Mouse (Mus musculus): ENCODE data around the gene Sh2b1. TPM values are rescaled to one million over a fixed set of nuclear protein-coding genes. Genes with fewer than 3 reads are reported as not detected.

The Sh2b1 gene
- polyA plus RNA-seq, 1 experiment from 2014 or later, result 38.0 TPM

GRCm38 (mm10) chr7:126444536-126444935, 30.7 kb downstream of the Sh2b1 start:
- Histone ChIP-seq H3K9ac (ENCODE audit: low read depth, low read length) (no peak overlapping the region), H3K4me2 (replicated peaks; ENCODE audit: low read depth, low read length) (no peak overlapping the region), H3K36me3 (ENCODE audit: control insufficient read depth, insufficient read depth, low read length) (no peaks in the 10 kb centered on the region; the same call in 1 of the 2 replicates), H3K4me3 (ENCODE audit: low read depth, low read length) (no peak overlapping the region), H3K27ac (ENCODE audit: low read depth, low read length) (no peak overlapping the region), H3K9me3 (ENCODE audit: control insufficient read depth, low read length) (no peaks in the 10 kb centered on the region), H3K4me1 (replicated peaks; ENCODE audit: control insufficient read depth, insufficient read depth, low read length) (no peaks in the 10 kb centered on the region), H3K27me3 (ENCODE audit: control insufficient read depth, insufficient read depth, low read length) (no peaks in the 10 kb centered on the region)
- 90% methylated on average over 9 of the region's 9 CpGs for WGBS
- ATAC-seq (ENCODE audit: low FRiP score), result no peak
- no peak for DNase-seq (ENCODE audit: low spot score)

GRCm38 (mm10) chr7:126443997-126444396, 31.2 kb downstream of the Sh2b1 start:
- H3K9me3 ChIP-seq (ENCODE audit: control insufficient read depth, low read length), result no peaks in the 10 kb centered on the region
- no peak overlapping the region for H3K4me3 ChIP-seq (ENCODE audit: low read depth, low read length)
- no peak overlapping the region for H3K27ac ChIP-seq (ENCODE audit: low read depth, low read length)
- WGBS, result 92% methylated on average over 10 of the region's 10 CpGs
- H3K4me2 ChIP-seq (replicated peaks; ENCODE audit: low read depth, low read length), result no peak overlapping the region
- no peaks in the 10 kb centered on the region; the same call in 1 of the 2 replicates for H3K36me3 ChIP-seq (ENCODE audit: control insufficient read depth, insufficient read depth, low read length)
- no peaks in the 10 kb centered on the region for H3K4me1 ChIP-seq (replicated peaks; ENCODE audit: control insufficient read depth, insufficient read depth, low read length)
- no peaks in the 10 kb centered on the region for H3K27me3 ChIP-seq (ENCODE audit: control insufficient read depth, insufficient read depth, low read length)
- no peak overlapping the region for H3K9ac ChIP-seq (ENCODE audit: low read depth, low read length)
- no peak for ATAC-seq (ENCODE audit: low FRiP score)
- DNase-seq (ENCODE audit: low spot score), result no peak

- H3K4me2 ChIP-seq (replicated peaks; ENCODE audit: low read depth, low read length), result no peak overlapping the region
- ATAC-seq (ENCODE audit: low FRiP score) (no peak), DNase-seq (ENCODE audit: low spot score) (no peak)
- WGBS, result 85% methylated on average over 9 of the region's 9 CpGs
- no peaks in the 10 kb centered on the region; the same call in 1 of the 2 replicates for H3K36me3 ChIP-seq (ENCODE audit: control insufficient read depth, insufficient read depth, low read length)
- H3K4me1 ChIP-seq (replicated peaks; ENCODE audit: control insufficient read depth, insufficient read depth, low read length), result no peaks in the 10 kb centered on the region
- H3K9ac ChIP-seq (ENCODE audit: low read depth, low read length), result no peak overlapping the region
- no peak overlapping the region for H3K27ac ChIP-seq (ENCODE audit: low read depth, low read length)
- H3K27me3 ChIP-seq (ENCODE audit: control insufficient read depth, insufficient read depth, low read length), result no peaks in the 10 kb centered on the region
- H3K9me3 ChIP-seq (ENCODE audit: control insufficient read depth, low read length), result no peaks in the 10 kb centered on the region
- no peak overlapping the region for H3K4me3 ChIP-seq (ENCODE audit: low read depth, low read length)
Observed at GRCm38 (mm10) chr7:126440134-126440533, 35.1 kb downstream of the Sh2b1 start.

GRCm38 (mm10) chr7:126436851-126437250, 38.4 kb downstream of the Sh2b1 start:
- Histone ChIP-seq H3K9me3 (ENCODE audit: control insufficient read depth, low read length) (no peaks in the 10 kb centered on the region), H3K4me1 (replicated peaks; ENCODE audit: control insufficient read depth, insufficient read depth, low read length) (no peaks in the 10 kb centered on the region), H3K27me3 (ENCODE audit: control insufficient read depth, insufficient read depth, low read length) (no peaks in the 10 kb centered on the region), H3K4me3 (ENCODE audit: low read depth, low read length) (no peak overlapping the region), H3K4me2 (replicated peaks; ENCODE audit: low read depth, low read length) (no peak overlapping the region), H3K36me3 (ENCODE audit: control insufficient read depth, insufficient read depth, low read length) (no peaks in the 10 kb centered on the region), H3K9ac (ENCODE audit: low read depth, low read length) (no peak overlapping the region), H3K27ac (ENCODE audit: low read depth, low read length) (no peak overlapping the region)
- 19% methylated on average over 8 of the region's 8 CpGs for WGBS
- ATAC-seq (ENCODE audit: low FRiP score), result no peak
- DNase-seq (ENCODE audit: low spot score), result peak; percentile 85

GRCm38 (mm10) chr7:126435801-126436200, 39.4 kb downstream of the Sh2b1 start:
- H3K27me3 ChIP-seq (ENCODE audit: control insufficient read depth, insufficient read depth, low read length), result no peaks in the 10 kb centered on the region
- 93% methylated on average over 3 of the region's 3 CpGs for WGBS
- no peaks in the 10 kb centered on the region for H3K36me3 ChIP-seq (ENCODE audit: control insufficient read depth, insufficient read depth, low read length)
- DNase-seq (ENCODE audit: low spot score) (no peak), ATAC-seq (ENCODE audit: low FRiP score) (no peak)
- H3K4me2 ChIP-seq (replicated peaks; ENCODE audit: low read depth, low read length), result no peak overlapping the region
- H3K4me1 ChIP-seq (replicated peaks; ENCODE audit: control insufficient read depth, insufficient read depth, low read length), result no peaks in the 10 kb centered on the region
- H3K27ac ChIP-seq (ENCODE audit: low read depth, low read length), result no peak overlapping the region
- no peaks in the 10 kb centered on the region for H3K9me3 ChIP-seq (ENCODE audit: control insufficient read depth, low read length)
- H3K4me3 ChIP-seq (ENCODE audit: low read depth, low read length), result no peak overlapping the region
- H3K9ac ChIP-seq (ENCODE audit: low read depth, low read length), result no peak overlapping the region

GRCm38 (mm10) chr7:126434726-126435125, 40.5 kb downstream of the Sh2b1 start:
- Histone ChIP-seq H3K27me3 (ENCODE audit: control insufficient read depth, insufficient read depth, low read length) (no peaks in the 10 kb centered on the region), H3K27ac (ENCODE audit: low read depth, low read length) (no peak overlapping the region), H3K9me3 (ENCODE audit: control insufficient read depth, low read length) (no peaks in the 10 kb centered on the region), H3K4me3 (ENCODE audit: low read depth, low read length) (no peak overlapping the region), H3K9ac (ENCODE audit: low read depth, low read length) (no peak overlapping the region), H3K4me1 (replicated peaks; ENCODE audit: control insufficient read depth, insufficient read depth, low read length) (no peaks in the 10 kb centered on the region), H3K4me2 (replicated peaks; ENCODE audit: low read depth, low read length) (no peak overlapping the region), H3K36me3 (ENCODE audit: control insufficient read depth, insufficient read depth, low read length) (no peaks in the 10 kb centered on the region)
- 92% methylated on average over 7 of the region's 7 CpGs for WGBS
- DNase-seq (ENCODE audit: low spot score) (no peak), ATAC-seq (ENCODE audit: low FRiP score) (no peak)

GRCm38 (mm10) chr7:126430167-126430566, 45.1 kb downstream of the Sh2b1 start:
- Histone ChIP-seq H3K36me3 (ENCODE audit: control insufficient read depth, insufficient read depth, low read length) (no peaks in the 10 kb centered on the region), H3K27ac (ENCODE audit: low read depth, low read length) (no peak overlapping the region), H3K27me3 (ENCODE audit: control insufficient read depth, insufficient read depth, low read length) (no peaks in the 10 kb centered on the region), H3K4me1 (replicated peaks; ENCODE audit: control insufficient read depth, insufficient read depth, low read length) (no peaks in the 10 kb centered on the region), H3K9me3 (ENCODE audit: control insufficient read depth, low read length) (no peaks in the 10 kb centered on the region), H3K4me3 (ENCODE audit: low read depth, low read length) (no peak overlapping the region), H3K9ac (ENCODE audit: low read depth, low read length) (no peak overlapping the region), H3K4me2 (replicated peaks; ENCODE audit: low read depth, low read length) (0 out of 2 replicates have a peak overlapping the region, but pooled peaks have one; percentile 1)
- ATAC-seq (ENCODE audit: low FRiP score) (no peak), DNase-seq (ENCODE audit: low spot score) (no peak)

- H3K4me2 ChIP-seq (replicated peaks; ENCODE audit: low read depth, low read length), result peak overlapping the region; percentile 75
- H3K27ac ChIP-seq (ENCODE audit: low read depth, low read length), result no peak overlapping the region
- DNase-seq (ENCODE audit: low spot score), result no peak
- H3K9ac ChIP-seq (ENCODE audit: low read depth, low read length), result peak overlapping the region; percentile 87
- peak overlapping the region; percentile 74 for H3K4me3 ChIP-seq (ENCODE audit: low read depth, low read length)
- WGBS, result 27% methylated on average over 15 of the region's 15 CpGs
- ATAC-seq (ENCODE audit: low FRiP score), result peak; percentile 37
- H3K9me3 ChIP-seq (ENCODE audit: control insufficient read depth, low read length), result no peaks in the 10 kb centered on the region
- H3K27me3 ChIP-seq (ENCODE audit: control insufficient read depth, insufficient read depth, low read length), result no peaks in the 10 kb centered on the region
- H3K4me1 ChIP-seq (replicated peaks; ENCODE audit: control insufficient read depth, insufficient read depth, low read length), result no peaks in the 10 kb centered on the region
- no peaks in the 10 kb centered on the region for H3K36me3 ChIP-seq (ENCODE audit: control insufficient read depth, insufficient read depth, low read length)
Observed at GRCm38 (mm10) chr7:126429503-126429898, 45.7 kb downstream of the Sh2b1 start.

GRCm38 (mm10) chr7:126428631-126429502, 46.4 kb downstream of the Sh2b1 start, which contains the start of gene Rabep2:
TSS of gene Rabep2 (plus strand) at chr7:126428759.
- ATAC-seq (ENCODE audit: low FRiP score) (peak; percentile 95), DNase-seq (ENCODE audit: low spot score) (peak; percentile 96)
- no peaks in the 10 kb centered on the region for H3K4me1 ChIP-seq (replicated peaks; ENCODE audit: control insufficient read depth, insufficient read depth, low read length)
- peak within 1 kb of the TSS; percentile 85 for H3K27ac ChIP-seq (ENCODE audit: low read depth, low read length)
- peak within 1 kb of the TSS; percentile 74 for H3K4me3 ChIP-seq (ENCODE audit: low read depth, low read length)
- under 1% methylated on average over 74 of the region's 82 CpGs for WGBS
- peak within 1 kb of the TSS; percentile 87 for H3K9ac ChIP-seq (ENCODE audit: low read depth, low read length)
- peak within 1 kb of the TSS; percentile 75 for H3K4me2 ChIP-seq (replicated peaks; ENCODE audit: low read depth, low read length)
- H3K9me3 ChIP-seq (ENCODE audit: control insufficient read depth, low read length), result no peaks in the 10 kb centered on the region
- H3K27me3 ChIP-seq (ENCODE audit: control insufficient read depth, insufficient read depth, low read length), result no peaks in the 10 kb centered on the region
- no peaks in the 10 kb centered on the region for H3K36me3 ChIP-seq (ENCODE audit: control insufficient read depth, insufficient read depth, low read length)

All from hindbrain, embryonic 11.5 days (tissue).